Mouse (Mus musculus): ENCODE measurements at regions not wholly inside any gene's neighbourhood (a gene's known extent, or its start where the extent isn't known, plus 50 kb on each side); places are given as distances from the start of the nearest gene placed in this dataset.

DNA sequence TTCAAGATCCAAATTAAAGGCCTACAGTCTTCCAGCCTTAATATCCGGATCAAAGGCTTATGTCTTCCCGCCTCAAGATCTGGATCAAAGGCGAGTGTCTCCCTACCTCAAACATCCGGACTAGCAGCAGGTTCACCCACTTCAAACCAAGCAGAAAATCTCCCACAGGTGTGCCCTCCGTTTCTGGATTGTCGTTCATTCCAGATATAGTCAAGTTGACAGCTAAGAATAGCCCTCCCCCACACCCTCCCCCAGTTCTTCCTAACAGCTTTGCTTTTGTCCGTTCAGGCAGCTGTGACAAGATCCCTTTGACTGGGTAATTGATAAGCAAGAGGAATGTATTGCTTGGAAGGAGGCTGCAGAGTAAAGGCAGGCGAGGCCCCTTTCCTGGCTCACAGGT lies 118.3 kb upstream of the Serp2 start:
- DNase-seq (ENCODE audit: low read depth): no peak

DNA sequence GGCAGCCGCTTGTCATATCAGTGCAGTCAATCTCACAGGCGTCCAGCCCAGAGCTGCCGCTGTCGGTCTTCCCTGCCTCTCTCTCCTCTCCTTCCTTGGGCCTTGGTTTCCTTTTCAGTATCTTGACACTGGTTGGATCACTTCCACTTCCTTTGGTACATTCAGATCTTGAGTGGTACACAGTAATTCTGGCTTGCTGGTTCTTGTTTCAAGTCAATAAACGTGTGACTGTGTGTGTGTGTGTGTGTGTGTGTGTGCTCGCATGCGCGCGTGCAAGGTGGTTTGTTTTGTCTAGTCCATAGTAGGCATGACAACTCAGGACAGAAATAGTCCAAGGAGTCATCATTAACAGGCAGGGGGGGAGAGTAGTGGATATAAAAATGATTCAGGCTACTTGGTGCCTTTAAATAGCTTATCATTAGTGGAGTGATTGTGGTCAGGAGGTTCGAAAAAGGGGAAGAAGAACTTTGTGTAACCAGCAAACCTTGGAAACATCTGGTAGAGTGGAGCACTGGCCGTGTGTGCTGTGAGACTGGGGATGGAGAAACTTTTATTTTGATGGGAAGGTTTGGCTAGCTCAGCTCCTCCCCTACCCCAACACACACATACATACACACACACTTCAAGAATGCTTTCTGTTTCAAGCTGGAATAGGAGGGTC lies 117.1 kb upstream of the Serp2 start:
- peak; percentile 98 for DNase-seq (ENCODE audit: low read depth)

GRCm38 (mm10) chr14:76672899-76673298 lies 116.2 kb upstream of the Serp2 start:
- no peak for DNase-seq (ENCODE audit: low read depth)

DNA sequence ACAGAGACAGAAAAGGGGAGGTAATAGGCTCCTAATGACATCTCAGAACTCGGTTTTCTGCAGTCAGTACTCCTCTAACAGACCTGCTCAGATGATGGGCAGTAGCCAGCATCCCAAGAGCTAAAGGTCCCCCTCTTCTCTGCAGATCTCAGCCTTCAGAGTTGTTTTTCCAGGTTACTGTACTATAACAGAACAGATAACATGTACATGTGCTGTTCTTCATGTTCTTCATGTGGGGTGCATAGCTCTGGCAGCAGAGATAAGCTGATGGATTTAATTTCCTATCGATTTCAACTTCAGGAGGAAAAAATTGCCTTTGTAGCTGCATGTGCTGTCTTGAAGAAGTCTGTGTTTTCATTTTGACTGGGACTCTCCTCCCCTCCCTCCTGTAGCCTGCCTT lies 115.8 kb upstream of the Serp2 start:
- no peak for DNase-seq (ENCODE audit: low read depth)

DNA sequence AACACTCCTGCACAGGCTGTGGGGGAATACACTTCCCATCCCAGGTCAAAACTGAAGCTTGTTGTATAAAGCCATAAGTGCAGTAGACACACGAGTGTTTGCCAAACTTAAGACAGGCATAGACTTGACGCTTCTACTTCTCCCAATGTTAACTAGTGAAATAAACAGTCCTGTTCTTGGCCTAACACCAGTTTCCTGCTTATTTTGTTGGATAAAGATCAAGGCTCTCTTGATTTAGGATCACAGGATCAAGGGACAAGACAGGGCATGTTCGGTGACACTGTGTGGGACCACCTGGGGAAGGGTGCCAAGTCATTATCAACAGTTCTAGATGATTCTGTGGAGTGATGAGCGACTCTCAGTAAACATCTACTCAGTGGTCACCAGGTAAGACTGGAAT lies 114.3 kb upstream of the Serp2 start:
- DNase-seq (ENCODE audit: low read depth): no peak

- DNase-seq (ENCODE audit: low read depth): peak; percentile 75
These were observed 109.2 kb upstream of the Serp2 start for GRCm38 (mm10) chr14:76665754-76666371.

DNA sequence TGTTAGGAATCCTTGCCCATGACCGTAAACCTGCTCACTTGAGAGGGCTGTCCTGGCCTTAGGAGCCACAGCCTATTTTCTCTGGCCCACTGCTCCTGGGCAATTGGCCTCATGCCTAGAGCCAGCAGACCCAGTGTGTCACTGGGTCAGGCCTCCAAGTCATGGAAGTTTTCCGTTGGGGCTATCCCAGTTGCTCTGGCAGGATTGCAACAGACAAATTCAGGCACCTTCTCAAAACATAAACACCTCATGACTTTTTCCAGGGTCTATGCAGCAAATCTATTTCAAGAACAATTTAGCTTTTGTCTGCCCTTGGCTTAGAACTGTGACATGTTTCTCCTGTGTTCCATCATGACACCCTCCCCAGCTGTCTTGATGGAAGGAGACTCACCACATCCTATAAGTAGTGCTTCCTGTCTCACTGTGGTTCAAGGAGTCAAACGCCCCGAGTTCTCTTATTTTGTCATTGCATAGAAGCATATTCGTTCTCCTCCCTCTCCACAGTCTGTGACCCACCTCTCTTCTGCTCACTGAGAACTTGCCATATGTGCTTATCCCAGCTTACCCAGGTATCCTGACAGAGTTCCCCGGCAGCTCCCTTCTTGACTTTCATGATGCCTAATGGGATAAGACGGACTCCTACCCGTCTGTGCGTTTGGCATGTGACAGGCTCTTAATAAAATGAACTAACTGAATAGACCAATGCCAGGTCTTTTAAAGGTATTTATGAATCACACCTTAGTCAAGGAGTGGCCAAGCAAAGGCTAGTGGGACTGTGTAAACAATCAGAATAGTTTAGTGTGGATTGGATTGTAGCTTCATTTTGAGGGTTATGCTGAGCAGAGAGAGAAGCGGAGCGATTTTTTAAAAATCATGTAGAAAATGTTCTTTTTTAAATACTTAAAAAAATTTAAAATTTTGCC lies 108.2 kb upstream of the Serp2 start:
- DNase-seq (ENCODE audit: low read depth): peak; percentile 90

- peak; percentile 10 for DNase-seq (ENCODE audit: low read depth)
These were observed 107.1 kb upstream of the Serp2 start for GRCm38 (mm10) chr14:76663816-76664215.

DNA sequence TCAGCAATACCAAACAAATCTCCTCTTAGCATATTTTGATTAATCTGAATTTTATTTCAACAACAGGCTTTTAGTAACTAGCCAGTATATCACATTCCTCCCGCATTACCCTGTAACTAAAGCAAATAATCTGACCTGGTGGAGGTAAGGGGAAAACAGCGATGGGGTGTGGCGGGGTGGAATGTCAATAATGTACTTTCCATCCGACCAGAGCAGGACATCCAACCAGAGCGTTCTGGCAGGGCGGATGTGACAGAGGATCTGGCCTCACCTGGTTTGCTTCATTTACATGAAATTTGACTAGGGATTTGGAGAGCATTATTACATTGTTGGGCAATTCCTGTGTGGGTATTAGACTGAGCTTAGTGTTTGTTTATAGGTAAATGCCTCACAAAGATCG lies 106.2 kb upstream of the Serp2 start:
- DNase-seq (ENCODE audit: low read depth): no peak

DNA sequence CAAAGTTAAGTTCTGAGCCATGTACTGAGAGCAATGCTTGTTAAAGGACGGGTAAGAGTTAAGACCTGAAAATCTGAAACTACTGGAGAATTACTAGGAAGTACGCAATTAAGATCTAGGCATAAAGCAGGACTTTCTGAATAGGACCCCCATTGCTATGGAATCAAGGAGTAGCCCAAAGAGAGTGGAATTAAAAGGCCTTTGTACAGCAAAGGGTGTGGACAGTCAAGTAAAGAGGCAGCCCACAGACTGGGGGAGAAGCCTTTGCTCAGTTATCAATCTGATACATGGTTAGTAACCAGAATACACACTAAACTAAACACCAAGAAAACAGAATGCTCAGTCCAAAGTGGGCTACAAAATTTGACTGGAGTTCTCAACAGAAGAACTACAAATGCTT lies 104.2 kb upstream of the Serp2 start:
- no peak for DNase-seq (ENCODE audit: low read depth)

DNA sequence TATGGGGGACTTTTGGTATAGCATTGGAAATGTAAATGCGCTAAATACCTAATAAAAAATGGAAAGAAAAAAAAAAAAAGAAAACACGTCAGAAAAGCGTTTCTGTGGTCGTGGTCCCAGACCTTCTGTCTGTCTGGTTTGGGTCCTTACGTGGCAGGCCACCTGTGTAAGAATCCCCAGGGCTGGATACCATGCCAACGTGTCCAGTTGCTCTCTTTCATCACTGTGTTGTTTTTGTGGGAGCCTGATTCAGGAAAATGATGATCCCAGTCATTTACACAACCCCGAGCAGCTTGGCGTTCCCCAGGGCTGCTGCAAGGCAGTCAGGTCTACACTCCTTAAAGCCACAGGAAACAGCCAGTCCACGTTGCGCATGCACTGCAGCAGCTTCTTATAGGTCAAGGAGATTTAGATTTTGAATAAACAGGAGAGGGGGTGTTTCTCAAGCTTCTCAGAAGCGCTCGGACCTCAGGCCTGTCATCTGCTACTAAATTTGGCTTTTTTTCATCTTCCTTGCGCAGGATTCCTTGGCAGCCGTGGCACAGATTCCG lies 102.3 kb upstream of the Serp2 start:
- DNase-seq (ENCODE audit: low read depth): peak; percentile 57

DNA sequence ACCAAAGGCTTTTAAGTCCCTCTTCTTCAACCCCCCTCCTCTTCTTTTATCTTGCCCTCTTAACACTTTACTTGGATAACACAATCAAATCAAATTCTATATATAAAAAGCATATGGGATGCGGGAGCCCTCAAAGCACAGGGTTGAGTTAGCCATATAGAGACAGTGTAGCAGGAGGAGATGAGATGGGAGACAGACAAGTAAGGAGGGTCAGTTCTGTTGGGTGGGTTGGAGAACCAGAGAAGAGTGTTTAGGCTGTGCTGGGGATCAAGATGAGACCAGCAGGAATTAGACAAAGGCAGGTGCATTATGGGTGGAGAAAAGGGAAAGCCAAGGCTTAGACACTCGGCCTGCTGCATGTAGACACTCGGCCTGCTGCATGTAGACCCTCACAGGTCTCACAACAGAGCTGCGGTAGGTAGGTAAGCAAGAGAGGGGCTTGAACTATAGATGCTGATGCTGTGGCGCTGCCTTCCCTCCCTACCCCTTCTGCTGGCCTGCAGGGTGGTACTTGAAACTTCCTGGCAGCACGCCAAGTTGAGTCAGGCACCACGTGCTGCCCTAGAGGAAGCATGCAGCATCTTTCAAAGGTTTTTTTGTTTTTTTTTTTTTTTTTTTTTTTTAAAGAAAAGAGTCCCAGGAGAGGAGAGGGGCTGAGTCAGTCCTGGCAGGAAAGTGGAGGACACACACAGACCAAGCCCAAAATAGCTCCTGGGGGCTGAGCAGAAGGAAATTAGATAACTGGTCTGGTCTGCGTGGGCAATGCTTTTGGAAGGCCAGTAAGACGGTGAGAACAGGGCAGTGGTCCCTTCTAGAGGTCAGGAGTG lies 101.3 kb upstream of the Serp2 start:
- peak; percentile 92 for DNase-seq (ENCODE audit: low read depth)

DNA sequence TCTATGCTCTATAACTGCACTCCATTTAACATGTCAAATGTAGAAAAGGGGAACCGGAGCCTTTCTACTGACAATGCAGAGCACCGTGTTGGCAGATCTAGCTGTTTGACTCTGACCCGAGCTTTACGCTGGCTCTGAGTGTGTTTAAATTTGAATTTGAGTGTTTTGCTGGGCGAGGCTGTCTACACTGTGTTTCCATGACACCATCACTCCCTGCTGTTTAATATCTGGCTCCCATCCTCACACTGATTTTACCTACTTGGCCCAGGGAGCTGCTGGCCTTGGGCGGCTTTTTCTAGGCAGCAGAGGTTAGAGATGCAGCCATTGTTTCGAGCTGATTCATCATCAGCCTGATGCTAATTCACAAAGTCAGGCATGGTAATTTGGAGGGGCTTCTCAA lies 100.7 kb upstream of the Serp2 start:
- no peak for DNase-seq (ENCODE audit: low read depth)

- DNase-seq (ENCODE audit: low read depth): no peak
These were observed 95.9 kb upstream of the Serp2 start for GRCm38 (mm10) chr14:76652356-76653126.

DNA sequence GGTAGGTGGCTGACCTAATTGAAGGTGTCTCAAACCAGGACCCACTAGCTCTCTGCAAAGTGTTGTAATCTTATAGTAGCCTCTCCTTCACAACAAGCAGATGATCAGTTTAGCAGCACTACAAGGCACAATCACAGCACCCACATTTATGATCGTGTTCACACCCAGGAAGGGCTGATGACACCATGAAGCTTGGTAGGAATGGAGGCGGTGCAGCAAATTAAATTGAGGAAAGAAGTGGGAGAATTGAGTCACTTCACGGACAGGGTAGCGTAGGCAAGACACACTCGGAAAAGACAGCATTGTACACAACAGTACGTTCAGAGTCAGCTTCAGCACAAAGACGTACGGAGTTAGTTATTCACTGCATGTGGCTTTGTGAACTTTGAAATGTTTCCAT lies 94.4 kb upstream of the Serp2 start:
- DNase-seq (ENCODE audit: low read depth): no peak

- DNase-seq (ENCODE audit: low read depth): no peak
These were observed 93.2 kb upstream of the Serp2 start for GRCm38 (mm10) chr14:76649927-76650326.

DNA sequence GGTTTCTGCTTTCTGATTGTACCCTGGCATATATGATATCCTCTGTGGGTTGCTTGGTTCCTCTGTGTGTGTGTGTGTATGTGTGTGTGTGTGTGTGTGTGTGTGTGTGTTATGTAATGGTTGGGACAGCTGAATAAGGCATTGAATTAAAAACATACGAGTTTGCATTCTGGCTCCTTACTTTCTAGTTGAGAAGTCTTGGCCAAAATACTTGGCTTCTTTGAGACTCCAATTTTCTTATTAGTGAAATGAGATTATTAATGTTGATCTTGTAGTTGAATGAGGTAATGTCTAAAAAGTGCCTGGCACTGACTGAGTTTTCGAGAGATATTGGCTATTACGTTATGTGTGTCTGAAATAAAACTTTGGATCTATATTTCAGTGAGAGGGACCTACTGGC lies 88.0 kb upstream of the Serp2 start:
- DNase-seq (ENCODE audit: low read depth): no peak

- peak; percentile 76 for DNase-seq (ENCODE audit: low read depth)
These were observed 85.3 kb upstream of the Serp2 start for GRCm38 (mm10) chr14:76641752-76642529.

DNA sequence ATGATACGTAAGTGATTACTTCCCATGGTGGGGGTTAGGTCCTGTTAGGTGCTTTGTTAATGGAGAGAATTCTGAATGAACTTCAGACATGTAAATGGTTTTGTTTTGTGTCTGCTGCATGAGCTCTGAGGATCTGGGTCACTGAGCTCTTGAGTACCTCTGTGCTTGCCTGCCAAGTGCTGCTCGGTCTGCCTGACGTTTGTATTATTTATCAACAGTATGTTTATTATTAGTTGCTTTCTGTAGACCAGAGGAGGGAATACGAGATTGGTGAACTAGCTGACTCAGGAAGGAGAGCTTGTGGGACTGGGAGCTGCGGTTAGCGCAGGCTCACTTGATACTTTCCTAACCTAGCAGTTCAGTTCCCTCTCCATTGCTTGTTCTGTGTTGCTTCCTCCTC lies 76.5 kb upstream of the Serp2 start:
- no peak for DNase-seq (ENCODE audit: low read depth)

- DNase-seq (ENCODE audit: low read depth): no peak
These were observed 76.1 kb upstream of the Serp2 start for GRCm38 (mm10) chr14:76632763-76633162.

All from 416B (cell line).